Mouse (Mus musculus) bone marrow, adult 2 months (tissue): ENCODE measurements at regions not wholly inside any gene's neighbourhood (a gene's known extent, or its start where the extent isn't known, plus 50 kb on each side); places are given as distances from the start of the nearest gene placed in this dataset.

Experiments used
- H3K27ac ChIP-seq: fragments of 200-500 bp; 2 replicates; pipeline ENCODE4 v1.5.1; 2012; ENCODE audit warnings: low read depth, mild to moderate bottlenecking, control low read depth, inconsistent platforms, low read length; ENCODE audit not compliant: control insufficient read depth, poor library complexity, insufficient read depth
- H3K4me1 ChIP-seq: fragments of 200-500 bp; 2 replicates; pipeline ENCODE4 v1.6.1; 2011; ENCODE audit warnings: low read length; ENCODE audit not compliant: control insufficient read depth, insufficient read depth
- H3K4me3 ChIP-seq: fragments of 200-500 bp; replicated peaks from 2 replicates; pipeline ENCODE3; 2011; ENCODE audit warnings: mild to moderate bottlenecking, low read depth, low read length, control low read depth; ENCODE audit not compliant: control insufficient read depth
- CTCF ChIP-seq: fragments of 200-500 bp; IDR thresholded peaks from 2 replicates; pipeline ENCODE4 v1.5.1; 2011; ENCODE audit warnings: low read length, control low read depth; ENCODE audit not compliant: control insufficient read depth, insufficient read depth
- POLR2A ChIP-seq: fragments of 200-500 bp; IDR thresholded peaks from 2 replicates; pipeline ENCODE4 v1.6.1; 2011; ENCODE audit warnings: low read depth, mild to moderate bottlenecking, control low read depth, low read length, borderline replicate concordance; ENCODE audit not compliant: control insufficient read depth
- WGBS: fragments of 180-500 bp; shearing (Covaris S2); methylation state at CpG from one replicate; pipeline ENCODE4 v1.1.7; 2018; 5-methylcytosine and 5-hydroxymethylcytosine counted together

DNA sequence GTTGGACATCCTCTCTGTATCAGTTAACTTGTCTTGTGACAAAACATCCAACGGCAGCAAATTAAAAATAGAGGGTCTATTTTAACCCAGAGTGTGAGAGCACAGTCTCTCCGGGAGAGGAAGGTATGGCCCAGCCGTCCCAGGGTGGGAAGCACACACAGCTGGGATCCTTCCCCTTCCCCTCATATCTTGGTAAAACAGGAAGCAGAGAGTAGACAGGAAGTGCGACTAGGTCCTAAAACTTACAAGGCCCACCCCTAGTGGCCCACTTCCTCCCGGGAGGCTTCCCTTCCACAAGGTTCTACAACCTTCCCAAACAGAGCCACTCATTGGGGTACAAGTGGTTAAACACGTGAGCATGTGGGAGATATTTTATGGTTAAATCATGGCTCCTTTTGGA is 56.4 kb upstream of the Max start:
- WGBS: 31% methylated on average over 6 of the region's 6 CpGs
- TF ChIP-seq CTCF (no peak), POLR2A (no peak)
- Histone ChIP-seq H3K27ac (no peak overlapping the region), H3K4me1 (no peaks in the 10 kb centered on the region; the same call in 1 of the 2 replicates), H3K4me3 (no peak overlapping the region)

- TF ChIP-seq CTCF (no peak), POLR2A (no peak)
- 77% methylated on average over 2 of the region's 2 CpGs for WGBS
- no peaks in the 10 kb centered on the region; the same call in 1 of the 2 replicates for H3K4me1 ChIP-seq
- no peak overlapping the region for H3K27ac ChIP-seq
- no peak overlapping the region for H3K4me3 ChIP-seq
These were observed 52.9 kb upstream of the Max start for GRCm38 (mm10) chr12:77014908-77015307.
